Mouse (Mus musculus) frontal cortex, postnatal 10 days (tissue): ENCODE results near the gene Zfp639.
A peak's percentile ranks its signal among the peaks of the same experiment; 100 is the strongest.

ENCODE experiments used
- DNase-seq, 2 experiments: peaks; one replicate each; pipeline ENCODE4 v3.0.0; 2022; ENCODE audit warnings: low spot score in 2 of 2, mixed read lengths in 1 of 2

Zfp639 gene

DNA sequence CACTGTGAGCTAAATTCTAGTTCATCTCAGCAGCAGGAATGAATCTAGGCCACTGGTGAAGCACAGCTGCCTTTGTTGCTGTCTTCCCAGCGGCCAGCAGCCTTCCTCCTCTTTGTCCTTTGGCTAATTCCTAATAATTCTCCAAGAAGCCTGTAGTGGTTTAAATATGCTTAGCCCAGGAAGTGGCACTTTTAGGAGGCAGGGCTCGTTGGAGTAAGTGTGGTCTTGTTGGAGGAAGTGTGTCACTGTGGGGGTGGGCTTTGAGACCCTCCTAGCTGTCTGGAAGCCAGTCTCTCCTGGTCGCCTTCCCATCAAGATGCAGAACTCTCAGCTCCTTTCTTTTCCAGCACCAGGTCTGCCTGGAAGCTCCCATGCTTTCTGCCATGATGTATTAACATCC is 4.2 kb upstream of the Zfp639 start:
- DNase-seq, result no peak

DNA sequence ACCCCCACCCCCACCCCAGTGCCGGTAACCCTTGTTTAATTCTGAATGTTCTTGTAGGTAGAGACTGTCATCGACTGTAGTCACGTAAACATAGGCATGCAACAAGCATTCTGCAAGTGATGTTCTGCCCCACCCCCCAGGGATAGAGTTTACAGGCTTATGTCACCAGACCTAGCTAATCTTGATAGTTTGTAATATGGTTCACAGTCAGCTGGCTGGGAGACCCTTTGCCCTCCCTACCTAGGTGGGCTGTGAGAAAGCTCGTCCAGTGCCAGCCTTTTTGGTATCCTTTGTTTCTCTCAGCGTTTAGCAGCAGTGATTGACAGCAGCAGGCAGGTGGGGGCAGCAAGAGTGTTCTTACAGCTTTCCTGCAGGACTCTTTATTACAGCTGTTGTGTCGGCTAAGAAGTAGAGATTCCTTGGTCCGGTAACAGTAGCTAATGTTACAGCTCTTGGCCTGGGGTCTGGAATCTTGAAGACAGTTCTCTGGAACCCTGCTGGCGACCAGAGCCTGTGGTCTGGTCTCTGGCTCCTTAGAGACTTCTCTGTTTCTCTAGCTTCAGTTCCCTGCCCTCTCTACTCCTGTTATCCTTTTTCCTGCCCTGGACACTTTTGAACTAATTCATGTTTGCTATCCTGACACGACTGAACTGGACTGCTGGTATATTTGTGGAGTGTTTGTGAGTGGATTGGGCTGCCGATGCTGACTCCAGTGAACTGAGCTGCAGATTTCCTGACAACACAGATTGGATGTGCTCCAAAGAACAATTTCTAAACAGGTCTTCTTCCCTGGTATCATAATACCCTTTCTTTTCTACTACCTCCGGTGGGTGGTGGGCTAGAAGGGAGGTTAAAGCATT is 3.5 kb upstream of the Zfp639 start:
- DNase-seq, result no peak

DNA sequence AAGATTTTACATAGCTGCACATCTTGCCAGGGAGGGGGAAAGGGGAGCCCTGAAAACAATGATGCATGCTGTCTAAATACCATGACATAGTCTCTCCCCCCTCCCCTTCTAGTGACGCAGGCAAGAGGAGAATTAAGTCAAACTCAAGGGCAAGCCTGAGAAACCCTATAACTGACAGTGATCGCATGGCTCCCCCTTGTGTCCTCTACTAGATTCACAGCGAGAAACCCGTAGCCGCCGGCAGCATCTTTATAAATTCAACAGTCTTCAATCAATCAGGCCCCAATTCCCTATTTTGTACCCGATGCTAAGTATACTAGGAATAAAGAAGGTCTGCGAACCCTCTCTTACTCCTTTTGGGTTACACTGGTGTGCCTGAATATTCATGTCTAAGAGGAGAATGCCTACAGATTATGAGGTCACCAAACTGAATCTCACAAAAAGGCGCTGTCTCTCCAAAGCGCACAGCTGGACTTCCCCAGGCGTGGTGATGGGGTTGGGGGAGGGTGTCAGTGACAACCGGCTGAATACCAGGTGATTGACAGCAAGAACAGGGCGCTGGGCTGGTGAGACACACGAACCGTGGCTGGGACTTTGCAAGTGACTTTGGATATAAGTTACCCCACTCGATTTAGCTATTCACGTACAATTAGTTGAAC is 1.3 kb upstream of the Zfp639 start:
- DNase-seq, result peak; percentile 54 to 64

DNA sequence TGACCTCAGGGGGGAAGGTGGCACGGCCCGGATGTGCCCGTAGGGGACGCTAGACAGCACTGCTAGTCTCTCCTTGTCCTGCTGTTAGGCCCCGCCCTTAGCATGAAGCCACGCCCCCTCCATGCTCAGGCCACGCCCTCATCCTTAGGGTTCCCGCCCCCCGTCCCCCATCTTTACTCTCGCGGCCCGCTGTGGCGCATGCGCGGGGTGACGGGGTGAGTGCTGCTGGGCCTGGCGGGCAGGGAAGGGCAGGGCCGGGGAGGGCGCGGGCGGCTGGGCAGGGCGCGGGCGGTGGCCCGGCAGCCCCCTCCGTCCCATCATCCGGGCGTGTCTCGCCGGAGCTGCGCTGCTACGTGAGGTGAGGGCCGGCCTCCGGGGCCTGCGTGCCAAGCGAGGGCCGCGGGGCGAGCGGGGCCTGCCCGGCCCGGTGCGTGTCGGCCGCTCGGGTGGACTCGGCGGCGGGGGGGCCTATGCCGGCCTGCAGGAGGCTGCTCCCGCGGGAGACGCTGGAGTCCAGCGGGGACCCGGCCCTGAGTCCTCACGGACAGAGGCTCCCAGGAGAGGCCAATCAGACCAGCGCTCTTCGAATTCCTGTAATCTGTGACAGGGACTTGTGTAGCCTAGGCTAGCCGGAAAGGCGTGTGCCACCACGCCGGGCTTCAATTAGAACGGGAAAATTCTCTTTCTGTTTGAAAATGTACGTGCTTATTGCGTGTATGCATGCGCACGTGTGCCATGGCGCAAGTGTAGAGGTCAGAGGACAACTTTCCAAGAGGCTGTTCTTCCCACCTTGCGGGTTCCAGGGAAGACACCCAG is 524 bp downstream of the Zfp639 start:
- DNase-seq, result peak; percentile 89 to 93

DNA sequence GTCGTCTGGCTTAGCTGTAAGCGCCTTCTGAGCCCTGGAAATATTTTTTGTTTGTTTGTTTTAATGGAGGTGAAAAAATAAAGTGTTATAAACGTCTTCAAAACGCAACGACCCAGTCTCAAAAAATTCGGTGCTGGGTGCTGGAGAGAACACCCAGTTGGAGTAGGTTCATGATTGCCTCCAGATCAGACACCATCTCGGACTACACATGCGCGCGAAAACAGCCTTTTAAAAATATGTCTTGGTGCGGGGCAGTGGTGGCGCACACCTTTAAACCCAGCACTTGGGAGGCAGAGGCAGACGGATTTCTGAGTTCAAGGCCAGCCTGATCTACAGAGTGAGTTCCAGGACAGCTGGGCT is 1.1 kb downstream of the Zfp639 start:
- DNase-seq, result peak in 1 of 2 experiments; percentile 22

DNA sequence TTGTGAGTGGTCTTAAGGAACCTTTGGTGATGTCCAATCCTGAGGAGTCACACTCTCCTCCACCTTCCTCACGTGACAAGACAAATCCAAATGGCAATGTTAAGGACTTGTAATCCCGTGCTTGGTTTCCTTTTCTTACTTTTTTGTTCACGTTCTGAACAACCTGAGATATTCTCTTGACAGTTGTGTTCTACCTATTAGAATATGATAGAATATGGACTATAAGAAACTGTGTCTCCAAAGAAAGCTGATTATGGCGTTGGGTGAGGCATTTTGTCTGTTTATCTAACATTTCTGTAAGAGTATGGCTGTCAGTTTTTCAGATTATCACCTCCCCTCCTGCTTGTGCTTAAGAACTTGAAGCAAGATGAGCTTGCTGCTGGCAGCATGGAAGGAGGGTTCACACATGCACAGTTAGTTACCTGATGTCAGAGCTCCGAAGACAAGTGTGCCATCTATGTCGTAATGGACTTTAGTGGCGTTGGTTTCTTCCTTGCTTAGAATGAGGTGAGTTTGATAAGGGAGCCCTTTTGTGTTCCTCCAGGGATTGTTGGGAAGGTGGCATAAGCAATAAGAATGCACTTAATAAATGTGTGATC is 2.7 kb downstream of the Zfp639 start:
- DNase-seq, result no peak

DNA sequence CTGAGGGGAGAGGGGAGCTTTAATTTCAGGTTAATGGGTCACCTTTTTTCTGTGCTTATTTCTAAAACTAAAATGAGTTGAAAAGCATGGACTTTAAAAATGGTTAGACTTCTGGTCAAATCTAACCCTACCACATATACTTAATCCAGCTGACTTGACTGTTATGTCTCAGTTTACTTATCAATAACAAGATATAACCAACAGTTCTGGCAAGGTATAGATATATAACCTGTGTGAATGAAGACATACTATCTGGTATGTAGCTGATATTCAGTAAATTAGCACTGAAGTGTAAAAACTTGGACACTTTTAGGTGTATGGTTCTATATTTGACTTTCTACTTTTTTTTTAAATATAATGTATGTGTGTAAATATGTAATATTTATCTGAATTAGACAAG is 3.5 kb downstream of the Zfp639 start:
- DNase-seq, result no peak

DNA sequence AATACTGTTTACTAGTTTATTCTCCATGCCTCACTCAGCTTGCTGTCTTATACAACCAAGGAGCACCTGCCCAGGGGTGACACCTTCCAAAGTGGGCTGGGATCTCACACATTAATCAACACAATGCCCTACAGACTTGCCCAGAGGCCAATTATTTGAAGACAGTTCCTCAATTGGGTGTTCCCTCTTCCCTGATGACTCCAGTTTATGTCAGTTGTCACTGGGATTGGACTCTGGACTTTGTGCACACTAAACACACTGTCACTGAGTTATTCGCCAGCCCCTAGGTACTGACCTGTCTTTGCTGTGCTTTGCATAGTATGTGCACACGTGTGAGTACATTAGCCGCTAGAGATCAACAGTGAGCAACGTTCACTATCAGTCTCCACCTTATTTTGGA is 17.1 kb downstream of the Zfp639 start:
- DNase-seq, result no peak

DNA sequence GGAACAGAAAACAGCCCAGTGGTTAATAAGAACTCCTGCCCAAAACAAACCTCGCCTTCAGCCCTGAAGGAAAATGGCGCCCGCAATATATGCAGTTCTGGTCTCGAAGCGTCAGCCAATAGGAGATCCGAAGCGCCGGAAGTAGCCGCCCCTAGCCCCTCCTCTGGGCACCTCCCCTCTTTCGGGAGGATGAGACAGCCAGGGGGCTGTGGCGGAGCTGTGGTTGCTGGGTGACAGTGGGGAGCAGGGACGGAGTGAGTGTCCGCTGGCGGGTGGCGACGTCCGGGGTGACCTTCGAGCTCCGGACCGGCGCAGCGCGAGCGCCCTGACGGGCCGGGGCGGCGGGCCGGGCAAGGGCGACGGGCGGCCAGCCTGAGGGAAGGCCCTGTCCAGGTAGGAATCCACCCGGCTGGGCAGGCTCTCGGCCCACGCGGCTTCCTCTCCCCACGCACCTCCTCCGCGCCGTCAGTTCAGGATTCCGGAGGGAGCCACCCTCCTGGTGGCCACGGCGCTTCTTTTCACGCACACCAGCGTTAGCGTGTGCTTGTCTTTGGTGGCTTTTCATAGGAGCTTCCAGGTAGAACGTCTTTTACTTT is 19.3 kb downstream of the Zfp639 start, which contains the start of gene Mfn1:
TSS of gene Mfn1 (plus strand) at position 163 of the 596 bp plus-strand sequence.
- peak; percentile 89 to 91 for DNase-seq

DNA sequence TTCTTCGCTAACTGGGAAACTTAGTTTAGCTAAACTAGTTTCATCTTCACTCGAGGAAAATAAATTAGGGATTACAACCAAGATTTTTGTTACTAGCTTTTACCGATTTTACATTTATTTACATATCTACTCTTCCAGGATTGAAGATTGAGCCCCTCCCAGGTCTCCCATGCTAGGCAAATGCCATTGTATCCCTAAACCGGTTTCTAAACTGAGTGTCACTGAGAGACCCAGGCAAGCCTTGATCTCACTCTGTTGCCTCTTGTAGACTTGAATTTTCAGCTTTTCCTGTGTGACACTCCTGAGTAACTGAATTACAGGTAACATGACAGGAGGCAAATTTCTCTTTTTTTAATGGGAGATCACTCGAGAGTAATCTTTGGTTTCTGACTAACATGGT is 20.0 kb downstream of the Zfp639 start:
- DNase-seq, result no peak

DNA sequence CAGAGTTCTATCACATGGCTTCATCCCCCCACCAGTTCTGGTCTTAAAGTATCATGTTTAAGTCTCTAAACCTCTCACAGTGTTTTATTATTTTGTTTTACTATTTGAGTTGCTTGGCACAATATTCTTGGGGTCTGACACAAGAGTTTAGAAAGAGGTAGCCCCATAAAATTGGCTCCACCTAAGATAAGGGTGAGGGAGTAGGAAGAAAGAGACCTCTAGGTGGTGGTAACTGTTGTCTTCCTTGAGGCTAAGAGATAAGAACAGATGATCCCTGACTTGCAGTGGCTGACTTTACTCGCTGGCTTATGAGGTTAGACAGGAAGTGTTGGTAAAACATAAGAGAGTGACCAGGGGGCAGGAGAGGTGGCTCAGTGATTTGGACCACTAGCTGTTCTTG is 25.6 kb downstream of the Zfp639 start:
- DNase-seq, result no peak

DNA sequence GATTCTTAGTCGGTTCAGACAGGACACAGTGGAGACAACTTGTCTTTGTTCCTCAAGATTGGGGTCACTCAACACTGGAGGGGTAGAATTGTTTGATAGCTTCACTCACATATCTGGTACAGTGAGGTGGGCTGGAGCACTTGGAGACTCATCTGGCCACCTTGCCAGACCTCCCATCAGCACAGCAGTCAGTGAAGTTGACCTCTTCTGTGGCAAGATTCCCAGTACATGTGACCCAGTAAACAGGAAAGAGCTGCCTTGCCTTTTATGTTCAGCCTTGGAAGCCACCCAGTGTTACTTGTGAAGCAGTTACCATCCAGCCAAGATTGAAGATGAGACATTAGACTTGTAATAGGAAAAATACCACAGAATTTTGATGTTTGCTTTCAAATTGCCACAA is 27.5 kb downstream of the Zfp639 start:
- peak; percentile 15 to 17 for DNase-seq

DNA sequence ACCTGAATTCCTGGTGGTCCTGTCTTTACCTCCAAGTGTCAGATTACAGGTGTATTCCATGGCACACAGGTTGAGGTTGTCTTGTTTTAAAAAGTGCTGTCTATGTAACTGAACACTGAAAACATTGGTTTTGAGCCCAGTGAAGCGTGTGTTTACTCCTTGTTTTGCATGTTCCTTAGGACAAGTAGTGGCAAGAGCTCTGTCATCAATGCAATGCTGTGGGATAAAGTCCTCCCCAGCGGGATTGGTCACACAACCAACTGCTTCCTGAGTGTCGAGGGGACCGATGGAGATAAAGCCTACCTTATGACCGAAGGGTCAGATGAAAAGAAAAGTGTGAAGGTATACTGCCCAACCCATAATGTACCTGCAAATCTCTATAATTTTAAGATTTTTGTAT is 28.0 kb downstream of the Zfp639 start:
- no peak for DNase-seq

DNA sequence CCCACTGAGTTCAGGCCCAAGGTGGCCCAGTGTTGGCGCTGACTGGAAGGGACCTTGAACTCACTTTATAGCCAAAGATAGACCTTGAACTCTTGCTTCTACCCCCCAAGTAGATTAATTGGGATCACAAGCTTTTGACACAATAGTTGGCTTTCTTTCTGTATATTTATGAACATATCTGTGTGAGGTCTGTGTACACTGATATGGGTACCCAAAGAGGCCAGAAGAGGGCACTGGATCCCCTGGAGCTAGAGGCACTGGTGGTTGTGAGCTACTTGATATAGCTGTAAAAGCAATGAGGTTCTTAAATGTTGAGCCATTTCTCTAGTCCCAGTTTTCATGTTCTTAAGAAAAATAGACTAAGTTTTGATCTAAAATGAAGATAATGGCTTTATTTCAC is 43.0 kb downstream of the Zfp639 start:
- no peak for DNase-seq

DNA sequence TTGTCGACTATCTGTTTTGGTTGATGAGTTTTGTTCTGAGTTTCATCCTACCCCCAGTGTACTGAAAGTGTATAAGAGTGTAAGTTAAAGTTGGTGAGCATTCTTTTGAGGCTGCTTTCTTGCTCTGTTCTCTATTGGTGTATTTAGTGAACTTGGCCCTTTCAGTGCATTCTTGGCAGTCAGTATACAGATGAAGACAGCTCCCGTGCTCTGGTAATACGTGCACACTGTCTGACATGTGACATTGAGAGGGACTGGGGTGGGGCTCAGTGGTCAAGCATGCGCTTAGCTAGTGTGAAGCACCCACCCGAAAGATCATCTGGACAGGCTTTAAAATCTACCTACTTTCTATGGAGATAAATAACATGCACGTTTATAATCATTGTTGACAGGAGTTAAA is 53.3 kb downstream of the Zfp639 start:
- DNase-seq, result no peak
